Mouse (Mus musculus): ENCODE data around the gene Cadm2. TPM values are rescaled to one million over a fixed set of nuclear protein-coding genes. Genes with fewer than 3 reads are reported as not detected.

Gene Cadm2
- polyA plus RNA-seq, 1 experiment from 2014 or later = 3.4 TPM

DNA sequence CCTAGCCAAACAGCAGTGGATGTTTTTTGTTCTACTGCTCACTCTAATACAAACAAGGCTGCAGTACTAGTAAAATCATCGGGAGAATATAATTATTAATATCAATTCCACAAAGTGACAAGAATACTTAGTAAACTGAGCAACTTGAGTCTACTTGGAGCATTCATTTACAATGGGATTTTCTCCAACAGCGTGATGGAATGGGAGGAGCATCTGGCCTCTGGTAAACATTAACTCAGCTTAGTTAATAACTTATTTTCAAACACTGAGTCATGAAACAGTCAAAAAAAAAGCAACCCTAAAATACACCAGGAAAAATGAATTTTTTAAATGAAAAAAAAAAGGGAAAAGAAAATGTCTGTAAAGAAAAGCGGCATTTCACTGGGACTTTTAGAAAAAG, 12.2 kb downstream of the Cadm2 start:
- H3K36me3 ChIP-seq = no peaks in the 10 kb centered on the region
- H3K4me1 ChIP-seq = peaks cover 7% of the 10 kb centered on the region; the same call in 1 of the 2 replicates
- H3K9ac ChIP-seq = no peak overlapping the region
- 81% methylated on average over 3 of the region's 3 CpGs for WGBS
- H3K4me2 ChIP-seq (replicated peaks) = no peak overlapping the region
- no peaks in the 10 kb centered on the region for H3K27me3 ChIP-seq
- H3K27ac ChIP-seq = no peak overlapping the region
- no peaks in the 10 kb centered on the region for H3K9me3 ChIP-seq
- ATAC-seq (ENCODE audit: low FRiP score, low read depth) = no peak
- no peak overlapping the region for H3K4me3 ChIP-seq

GRCm38 (mm10) chr16:67605661-67606060, 15.0 kb downstream of the Cadm2 start:
- H3K27me3 ChIP-seq = no peaks in the 10 kb centered on the region
- no peak overlapping the region for H3K4me3 ChIP-seq
- no peak for ATAC-seq (ENCODE audit: low FRiP score, low read depth)
- WGBS = 87% methylated on average over 6 of the region's 6 CpGs
- no peaks in the 10 kb centered on the region for H3K36me3 ChIP-seq
- H3K9ac ChIP-seq = no peak overlapping the region
- H3K27ac ChIP-seq = no peak overlapping the region
- H3K4me1 ChIP-seq = 0 out of 2 replicates have a peak, but pooled peaks cover under 1% of the 10 kb centered on the region
- no peaks in the 10 kb centered on the region for H3K9me3 ChIP-seq
- H3K4me2 ChIP-seq (replicated peaks) = no peak overlapping the region

DNA sequence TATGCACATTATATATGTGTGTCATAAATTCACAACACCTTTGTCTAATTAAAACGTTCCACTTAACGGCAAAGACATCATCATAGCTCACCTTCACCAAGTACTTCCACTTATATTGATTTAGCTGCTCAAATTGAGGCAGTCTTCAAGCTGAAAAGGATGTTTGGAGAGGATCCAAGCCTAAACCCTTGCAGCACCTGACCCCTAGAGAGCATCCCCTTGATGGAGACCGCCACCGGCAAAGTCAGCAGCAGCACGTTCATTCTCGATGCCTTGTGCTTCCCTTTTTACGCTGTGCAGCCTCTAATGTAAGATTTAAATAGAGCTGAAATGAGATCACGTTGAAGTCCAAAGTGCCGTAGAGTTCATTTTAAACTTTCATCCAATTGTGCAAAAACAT, 20.7 kb downstream of the Cadm2 start:
- no peak overlapping the region for H3K9ac ChIP-seq
- no peaks in the 10 kb centered on the region for H3K27me3 ChIP-seq
- H3K4me1 ChIP-seq = no peaks in the 10 kb centered on the region
- no peaks in the 10 kb centered on the region for H3K9me3 ChIP-seq
- ATAC-seq (ENCODE audit: low FRiP score, low read depth) = no peak
- H3K36me3 ChIP-seq = no peaks in the 10 kb centered on the region
- H3K27ac ChIP-seq = no peak overlapping the region
- no peak overlapping the region for H3K4me2 ChIP-seq (replicated peaks)
- WGBS = 77% methylated on average over 9 of the region's 9 CpGs
- no peak overlapping the region for H3K4me3 ChIP-seq

- Histone ChIP-seq H3K27me3 (no peaks in the 10 kb centered on the region), H3K9me3 (no peaks in the 10 kb centered on the region), H3K27ac (no peak overlapping the region), H3K4me1 (no peaks in the 10 kb centered on the region), H3K9ac (no peak overlapping the region), H3K4me3 (no peak overlapping the region), H3K4me2 (replicated peaks) (no peak overlapping the region), H3K36me3 (no peaks in the 10 kb centered on the region)
- WGBS = 62% methylated on average over 4 of the region's 4 CpGs
- ATAC-seq (ENCODE audit: low FRiP score, low read depth) = no peak
Measured at GRCm38 (mm10) chr16:67598841-67599240, 21.9 kb downstream of the Cadm2 start.

DNA sequence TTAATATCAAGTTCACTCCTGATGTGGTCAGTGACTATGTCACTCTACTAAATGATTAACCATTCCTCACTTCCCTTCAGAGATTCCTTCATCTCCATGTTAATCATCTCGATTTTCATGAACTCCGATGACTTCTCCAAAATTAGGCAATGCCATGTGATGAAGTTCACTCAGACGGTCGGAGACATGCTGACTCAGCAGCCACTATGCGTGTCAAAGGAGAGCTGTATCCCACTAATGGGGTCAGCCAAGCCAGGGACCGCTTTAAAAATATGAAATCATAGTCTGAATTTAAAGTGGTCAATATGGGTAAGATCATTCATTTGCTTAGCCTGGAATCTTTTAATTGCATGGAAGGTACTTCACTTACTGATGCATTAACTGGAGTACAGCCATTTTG, 29.7 kb downstream of the Cadm2 start:
- no peak overlapping the region for H3K27ac ChIP-seq

DNA sequence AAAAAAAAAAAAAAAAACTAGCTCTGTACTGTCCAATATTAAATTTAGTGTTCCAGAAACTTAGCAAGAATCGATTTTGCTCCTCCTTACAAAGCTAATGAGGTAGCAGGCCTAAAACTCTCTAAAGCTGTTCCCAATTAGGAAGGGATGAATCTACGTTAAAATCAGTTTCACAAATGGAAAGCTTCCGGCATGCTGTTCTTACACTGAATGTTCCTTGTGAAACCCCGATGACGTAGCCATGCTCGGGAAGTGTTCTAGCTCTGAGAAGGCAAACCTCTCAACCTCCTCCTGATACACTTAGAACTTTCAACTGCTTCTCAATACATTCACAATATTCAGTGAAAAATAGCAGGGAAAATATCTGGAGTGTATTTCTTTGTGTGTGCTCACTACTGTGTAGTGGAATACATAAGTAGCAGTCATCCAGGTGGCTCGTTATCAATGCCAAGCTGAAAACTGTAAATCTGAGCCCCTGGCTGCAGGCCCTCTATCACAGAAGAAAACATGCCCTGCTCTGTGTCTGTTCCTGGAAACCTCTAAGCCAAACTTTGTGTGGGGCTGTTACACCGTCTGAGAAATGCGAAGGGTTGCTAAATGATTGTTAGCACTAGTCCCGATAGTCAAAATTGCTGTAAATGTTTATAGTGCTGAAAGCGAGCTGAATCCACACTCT, 41.7 kb downstream of the Cadm2 start:
- 0 out of 2 replicates have a peak, but pooled peaks cover 6% of the 10 kb centered on the region for H3K4me1 ChIP-seq
- no peaks in the 10 kb centered on the region for H3K9me3 ChIP-seq
- no peak overlapping the region for H3K27ac ChIP-seq
- 24% methylated on average over 11 of the region's 11 CpGs for WGBS
- no peak overlapping the region for H3K4me3 ChIP-seq
- no peaks in the 10 kb centered on the region for H3K36me3 ChIP-seq
- no peaks in the 10 kb centered on the region for H3K27me3 ChIP-seq
- H3K9ac ChIP-seq = no peak overlapping the region
- H3K4me2 ChIP-seq (replicated peaks) = peak overlapping the region; percentile 23; the same call in 1 of the 2 replicates
- ATAC-seq (ENCODE audit: low FRiP score, low read depth) = peak; percentile 24; the same call in 1 of the 2 replicates

More for the DNA sequence above, 29.7 kb downstream of the Cadm2 start:
- WGBS = 86% methylated on average over 6 of the region's 6 CpGs
- Histone ChIP-seq H3K4me1 (no peaks in the 10 kb centered on the region), H3K9ac (no peak overlapping the region), H3K4me2 (replicated peaks) (no peak overlapping the region), H3K9me3 (no peaks in the 10 kb centered on the region), H3K27me3 (no peaks in the 10 kb centered on the region), H3K4me3 (no peak overlapping the region), H3K36me3 (no peaks in the 10 kb centered on the region)
- ATAC-seq (ENCODE audit: low FRiP score, low read depth) = no peak

- Histone ChIP-seq H3K9ac (no peak overlapping the region), H3K9me3 (no peaks in the 10 kb centered on the region), H3K27ac (no peak overlapping the region), H3K4me2 (replicated peaks) (no peak overlapping the region), H3K27me3 (no peaks in the 10 kb centered on the region), H3K36me3 (no peaks in the 10 kb centered on the region), H3K4me3 (no peak overlapping the region), H3K4me1 (0 out of 2 replicates have a peak, but pooled peaks cover 6% of the 10 kb centered on the region)
- 67% methylated on average over 5 of the region's 5 CpGs for WGBS
- no peak for ATAC-seq (ENCODE audit: low FRiP score, low read depth)
Measured at GRCm38 (mm10) chr16:67575557-67575956, 45.2 kb downstream of the Cadm2 start.

DNA sequence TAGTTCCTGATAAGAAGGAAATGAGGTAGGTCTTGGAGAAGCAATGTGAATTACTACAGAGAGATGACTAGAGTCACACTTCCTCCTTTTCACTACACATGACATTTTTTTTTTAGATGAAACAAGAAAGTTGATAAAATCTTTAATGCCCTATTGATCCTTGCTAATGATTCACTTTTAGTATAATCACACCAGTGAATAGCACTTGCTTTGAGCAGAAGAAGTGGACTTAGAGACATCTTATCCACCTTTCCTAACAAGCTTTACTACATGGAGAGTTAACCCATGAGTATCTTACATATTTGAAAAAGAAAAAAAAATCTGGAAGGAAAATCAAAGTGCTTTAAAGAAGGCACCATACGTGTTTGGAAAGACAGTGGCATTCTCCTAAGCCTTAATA, 93.7 kb downstream of the Cadm2 start:
- H3K36me3 ChIP-seq = no peaks in the 10 kb centered on the region
- no peaks in the 10 kb centered on the region for H3K4me1 ChIP-seq
- H3K9ac ChIP-seq = no peak overlapping the region
- no peak for ATAC-seq (ENCODE audit: low FRiP score, low read depth)
- H3K9me3 ChIP-seq = no peaks in the 10 kb centered on the region
- no peak overlapping the region for H3K27ac ChIP-seq
- H3K4me3 ChIP-seq = no peak overlapping the region
- 79% methylated on average over 1 of the region's 1 CpGs for WGBS
- no peaks in the 10 kb centered on the region for H3K27me3 ChIP-seq
- H3K4me2 ChIP-seq (replicated peaks) = no peak overlapping the region

DNA sequence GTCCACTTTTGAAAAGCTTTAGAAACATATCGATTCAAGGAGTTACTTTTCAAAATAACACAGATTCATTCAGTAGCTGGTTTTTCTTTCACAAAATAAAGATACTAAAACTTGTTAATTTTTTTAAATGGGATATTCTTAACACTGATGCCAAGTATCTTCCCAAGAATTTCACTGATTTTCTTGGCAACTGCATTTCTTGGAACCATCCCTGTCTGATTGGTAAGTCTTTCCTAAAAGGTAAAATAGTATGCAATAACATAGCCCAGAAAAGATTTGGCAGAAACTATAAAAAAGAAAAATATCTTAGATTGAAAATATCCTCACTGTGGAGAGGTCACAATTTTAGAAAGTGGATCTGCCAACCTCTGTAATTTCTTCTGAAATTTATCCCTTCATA, 95.8 kb downstream of the Cadm2 start:
- no peak for ATAC-seq (ENCODE audit: low FRiP score, low read depth)
- no peak overlapping the region for H3K4me2 ChIP-seq (replicated peaks)
- no peak overlapping the region for H3K27ac ChIP-seq
- H3K36me3 ChIP-seq = no peaks in the 10 kb centered on the region
- H3K4me3 ChIP-seq = no peak overlapping the region
- H3K27me3 ChIP-seq = no peaks in the 10 kb centered on the region
- no peaks in the 10 kb centered on the region for H3K9me3 ChIP-seq
- H3K9ac ChIP-seq = no peak overlapping the region
- H3K4me1 ChIP-seq = no peaks in the 10 kb centered on the region
- 75% methylated on average over 1 of the region's 1 CpGs for WGBS

- no peak for ATAC-seq (ENCODE audit: low FRiP score, low read depth)
- H3K9me3 ChIP-seq = no peaks in the 10 kb centered on the region
Measured at GRCm38 (mm10) chr16:67518311-67518710, 102.4 kb downstream of the Cadm2 start.

DNA sequence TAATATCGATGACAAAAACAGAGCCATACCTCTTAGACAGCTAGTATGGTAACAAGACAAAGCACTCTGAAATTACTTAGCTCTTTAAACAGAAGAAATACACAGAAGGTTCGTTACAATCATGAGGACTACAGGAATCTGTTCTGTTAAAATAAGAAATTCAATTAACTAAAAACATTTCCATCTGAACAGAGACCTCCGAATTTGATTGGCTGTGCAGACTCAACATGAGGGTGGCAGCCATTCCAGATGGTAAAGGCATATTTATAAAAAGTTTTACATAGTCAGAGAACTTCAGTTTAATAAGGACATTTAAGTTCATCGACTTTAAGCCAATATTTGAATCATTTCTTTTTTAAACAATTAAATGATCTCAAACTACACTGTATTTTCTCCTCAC, 105.2 kb downstream of the Cadm2 start:
- Histone ChIP-seq H3K27ac (no peak overlapping the region), H3K4me2 (replicated peaks) (no peak overlapping the region), H3K36me3 (no peaks in the 10 kb centered on the region), H3K9ac (no peak overlapping the region), H3K9me3 (no peaks in the 10 kb centered on the region), H3K4me1 (no peaks in the 10 kb centered on the region), H3K27me3 (no peaks in the 10 kb centered on the region), H3K4me3 (no peak overlapping the region)
- no peak for ATAC-seq (ENCODE audit: low FRiP score, low read depth)
- whole genome bisulfite sequencing = 76% methylated on average over 4 of the region's 4 CpGs

More at GRCm38 (mm10) chr16:67518311-67518710, 102.4 kb downstream of the Cadm2 start:
- 68% methylated on average over 3 of the region's 3 CpGs for WGBS
- H3K4me3 ChIP-seq = no peak overlapping the region
- H3K4me2 ChIP-seq (replicated peaks) = no peak overlapping the region
- no peaks in the 10 kb centered on the region for H3K4me1 ChIP-seq
- H3K9ac ChIP-seq = no peak overlapping the region
- no peaks in the 10 kb centered on the region for H3K27me3 ChIP-seq
- no peaks in the 10 kb centered on the region for H3K36me3 ChIP-seq
- H3K27ac ChIP-seq = no peak overlapping the region

DNA sequence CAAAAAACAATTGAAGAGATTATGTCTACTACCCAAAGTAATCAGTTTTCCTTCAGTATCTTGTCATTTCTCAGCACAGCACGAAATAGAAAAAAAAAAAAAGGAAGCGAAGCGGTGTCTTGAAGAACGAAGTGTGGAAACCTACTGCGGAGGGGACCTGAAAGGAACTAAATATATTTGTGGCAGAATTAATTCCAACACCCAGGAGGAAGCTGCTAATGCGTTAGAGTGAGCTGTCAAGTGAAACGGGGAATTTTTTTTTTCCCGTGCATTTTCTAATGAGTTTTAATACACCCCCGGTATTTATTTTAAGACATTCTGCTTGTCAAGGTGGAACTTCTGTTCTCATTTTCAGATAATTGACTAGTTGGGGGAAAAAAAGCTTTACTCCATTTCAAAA, 111.6 kb downstream of the Cadm2 start:
- H3K27me3 ChIP-seq = no peaks in the 10 kb centered on the region
- H3K4me2 ChIP-seq (replicated peaks) = no peak overlapping the region
- H3K9me3 ChIP-seq = no peaks in the 10 kb centered on the region
- ATAC-seq (ENCODE audit: low FRiP score, low read depth) = no peak
- WGBS = 72% methylated on average over 9 of the region's 9 CpGs
- H3K9ac ChIP-seq = no peak overlapping the region
- H3K4me3 ChIP-seq = no peak overlapping the region
- no peaks in the 10 kb centered on the region for H3K36me3 ChIP-seq
- no peak overlapping the region for H3K27ac ChIP-seq
- H3K4me1 ChIP-seq = no peaks in the 10 kb centered on the region

DNA sequence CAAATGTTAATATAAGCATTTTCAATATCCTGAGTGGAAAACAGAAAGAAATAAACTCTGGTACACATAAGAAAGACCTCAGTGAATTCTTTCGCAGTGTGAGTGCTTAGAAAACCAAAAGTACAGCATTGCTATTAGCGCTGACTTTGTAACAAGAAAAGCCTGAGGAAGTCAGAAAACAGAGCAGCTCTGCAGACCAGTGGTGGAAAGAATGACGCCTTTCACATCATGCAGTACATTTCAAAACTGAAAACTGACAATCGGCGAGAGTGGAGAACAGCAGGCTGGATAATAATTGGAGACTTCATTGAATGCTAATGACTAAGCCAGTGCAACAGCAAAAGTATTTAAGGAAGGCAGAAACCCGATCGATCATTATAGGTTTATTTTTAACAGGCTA, 138.2 kb downstream of the Cadm2 start:
- no peak for ATAC-seq (ENCODE audit: low FRiP score, low read depth)
- no peaks in the 10 kb centered on the region for H3K27me3 ChIP-seq
- H3K9me3 ChIP-seq = no peaks in the 10 kb centered on the region
- H3K27ac ChIP-seq = no peak overlapping the region
- no peak overlapping the region for H3K4me3 ChIP-seq
- no peaks in the 10 kb centered on the region for H3K4me1 ChIP-seq
- no peak overlapping the region for H3K9ac ChIP-seq
- no peak overlapping the region for H3K4me2 ChIP-seq (replicated peaks)
- 69% methylated on average over 7 of the region's 7 CpGs for WGBS
- H3K36me3 ChIP-seq = no peaks in the 10 kb centered on the region
